Mouse (Mus musculus) embryonic facial prominence, embryonic 15.5 days (tissue): Measurements from ENCODE around the gene Ghrhr. TPM values are rescaled to one million over a fixed set of nuclear protein-coding genes. Genes with fewer than 3 reads are reported as not detected.
A peak's percentile ranks its signal among the peaks of the same experiment; 100 is the strongest.

Experiments used
- ATAC-seq: fragments of 200-750 bp; cut with Nextera tagmentation; 2 replicates; pipeline ENCODE4 v1.8.0; 2017; ENCODE audit warnings: low read depth, moderate TSS enrichment; ENCODE audit not compliant: insufficient number of reproducible peaks, low FRiP score, low TSS enrichment
- H3K27ac ChIP-seq: fragments of 300-500 bp; sonication (generic); replicated peaks from 2 replicates; pipeline ENCODE4 v1.5.1; 2015; ENCODE audit warnings: mild to moderate bottlenecking, inconsistent platforms
- H3K27me3 ChIP-seq: fragments of 300-500 bp; sonication (generic); 2 replicates; pipeline ENCODE4 v1.6.1; 2015; ENCODE audit warnings: inconsistent platforms
- H3K36me3 ChIP-seq: fragments of 300-500 bp; sonication (generic); 2 replicates; pipeline ENCODE4 v1.6.1; 2015; ENCODE audit warnings: mild to moderate bottlenecking, inconsistent platforms
- H3K4me1 ChIP-seq: fragments of 300-500 bp; sonication (generic); 2 replicates; pipeline ENCODE4 v1.6.1; 2015; ENCODE audit warnings: inconsistent platforms
- H3K4me2 ChIP-seq: fragments of 300-500 bp; sonication (generic); replicated peaks from 2 replicates; pipeline ENCODE4 v1.6.1; 2015; ENCODE audit warnings: mild to moderate bottlenecking, inconsistent platforms
- H3K4me3 ChIP-seq: fragments of 300-500 bp; sonication (generic); replicated peaks from 2 replicates; pipeline ENCODE4 v1.5.1; 2015; ENCODE audit warnings: mild to moderate bottlenecking, inconsistent platforms
- H3K9ac ChIP-seq: fragments of 300-500 bp; sonication (generic); 2 replicates; pipeline ENCODE4 v1.6.1; 2015; ENCODE audit warnings: inconsistent platforms
- H3K9me3 ChIP-seq: fragments of 300-500 bp; sonication (generic); replicated peaks from 2 replicates; pipeline ENCODE4 v1.6.1; 2016; ENCODE audit warnings: inconsistent platforms
- WGBS: fragments of 180-500 bp; shearing (Covaris S2); methylation state at CpG from one replicate; pipeline ENCODE4 v1.1.7; 2015; 5-methylcytosine and 5-hydroxymethylcytosine counted together
- polyA plus RNA-seq: library from polyadenylated mRNA; unstranded; fragments of >200 nt; fragmentation: Nextera tagmentation; extraction: Ambion mirVana; gene quantifications from 2 replicates; pipeline ENCODE4 v1.2.1, GENCODE M21; 2015

Ghrhr gene
- polyA plus RNA-seq: not detected in 2 replicates

GRCm38 (mm10) chr6:55376076-55376475 lies at the start of gene Ghrhr:
Gene Ghrhr, plus strand, starts transcription at chr6:55376295.
- no peak for ATAC-seq
- H3K27ac ChIP-seq: no peak within 1 kb of the TSS
- H3K9me3 ChIP-seq: no peaks in the 10 kb centered on the region
- no peaks in the 10 kb centered on the region for H3K36me3 ChIP-seq
- 70% methylated on average over 6 of the region's 6 CpGs for WGBS
- peaks cover 4% of the 10 kb centered on the region; the same call in 1 of the 2 replicates for H3K4me1 ChIP-seq
- no peak within 1 kb of the TSS for H3K4me3 ChIP-seq
- no peak within 1 kb of the TSS for H3K4me2 ChIP-seq
- H3K27me3 ChIP-seq: no peaks in the 10 kb centered on the region
- no peak within 1 kb of the TSS for H3K9ac ChIP-seq

DNA sequence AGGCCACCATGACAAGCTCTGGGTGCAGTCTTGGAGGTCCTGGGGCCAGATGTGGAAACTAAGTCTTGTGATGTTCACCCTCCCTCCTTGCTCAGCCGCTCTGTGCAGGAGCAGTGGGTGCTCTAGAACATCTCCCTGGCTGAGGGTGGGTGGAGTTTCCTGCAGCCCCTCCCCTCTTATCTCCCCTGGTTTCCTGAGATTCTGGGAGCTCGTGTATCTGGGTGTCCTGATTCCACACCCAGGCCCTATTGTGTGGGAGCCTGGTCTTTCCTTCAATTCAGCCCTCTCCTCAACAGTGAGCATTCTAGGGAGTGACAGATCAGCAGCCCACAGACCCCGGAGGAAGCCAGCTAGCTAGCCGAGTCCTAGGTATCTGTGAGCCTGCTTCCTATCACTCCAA lies 49.8 kb upstream of the Ghrhr start:
- WGBS: 73% methylated on average over 4 of the region's 4 CpGs
- H3K36me3 ChIP-seq: no peaks in the 10 kb centered on the region
- no peak overlapping the region for H3K9ac ChIP-seq
- H3K4me1 ChIP-seq: peaks cover 8% of the 10 kb centered on the region
- H3K27me3 ChIP-seq: no peaks in the 10 kb centered on the region
- H3K4me2 ChIP-seq: no peak overlapping the region
- H3K4me3 ChIP-seq: no peak overlapping the region
- no peak for ATAC-seq
- no peaks in the 10 kb centered on the region for H3K9me3 ChIP-seq
- H3K27ac ChIP-seq: no peak overlapping the region

- Histone ChIP-seq H3K4me1 (peaks cover 19% of the 10 kb centered on the region), H3K36me3 (no peaks in the 10 kb centered on the region), H3K27me3 (no peaks in the 10 kb centered on the region), H3K9ac (no peak overlapping the region), H3K27ac (no peak overlapping the region), H3K4me2 (no peak overlapping the region), H3K4me3 (no peak overlapping the region), H3K9me3 (no peaks in the 10 kb centered on the region)
- 76% methylated on average over 13 of the region's 13 CpGs for WGBS
- ATAC-seq: no peak
These were observed 48.8 kb upstream of the Ghrhr start for GRCm38 (mm10) chr6:55327326-55327725.

DNA sequence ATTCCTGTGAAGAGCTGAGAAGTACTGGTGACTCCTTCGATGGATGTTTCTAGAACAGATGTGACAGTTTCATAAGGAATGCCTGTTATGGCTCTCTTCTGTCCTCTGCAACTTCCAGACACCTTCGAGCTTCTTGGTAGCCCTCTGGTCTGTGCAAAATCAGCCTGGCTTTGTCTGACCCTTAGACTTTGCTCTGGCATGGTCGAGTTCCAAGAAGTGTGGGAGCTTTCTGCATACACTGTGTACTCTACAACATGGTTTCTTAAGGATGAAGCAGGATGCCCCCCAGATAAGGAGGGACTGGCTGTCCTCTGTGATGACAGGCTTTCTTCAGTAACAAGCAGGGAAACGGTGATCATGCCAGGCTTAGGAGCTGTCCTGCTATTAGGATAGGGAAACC lies 47.9 kb upstream of the Ghrhr start:
- no peak overlapping the region for H3K4me3 ChIP-seq
- H3K4me2 ChIP-seq: no peak overlapping the region
- H3K36me3 ChIP-seq: no peaks in the 10 kb centered on the region
- no peaks in the 10 kb centered on the region for H3K27me3 ChIP-seq
- peaks cover 27% of the 10 kb centered on the region for H3K4me1 ChIP-seq
- ATAC-seq: no peak
- no peak overlapping the region for H3K9ac ChIP-seq
- H3K9me3 ChIP-seq: no peaks in the 10 kb centered on the region
- 72% methylated on average over 4 of the region's 4 CpGs for WGBS
- no peak overlapping the region for H3K27ac ChIP-seq

- Histone ChIP-seq H3K4me1 (peaks cover 43% of the 10 kb centered on the region), H3K4me3 (no peak overlapping the region), H3K4me2 (no peak overlapping the region), H3K27ac (no peak overlapping the region; the same call in 1 of the 2 replicates), H3K9ac (no peak overlapping the region), H3K36me3 (no peaks in the 10 kb centered on the region), H3K9me3 (no peaks in the 10 kb centered on the region), H3K27me3 (no peaks in the 10 kb centered on the region)
- 44% methylated on average over 6 of the region's 6 CpGs for WGBS
- no peak for ATAC-seq
These were observed 44.8 kb upstream of the Ghrhr start for GRCm38 (mm10) chr6:55331315-55331714.

GRCm38 (mm10) chr6:55332100-55332772 lies 43.9 kb upstream of the Ghrhr start:
- 27% methylated on average over 5 of the region's 5 CpGs for WGBS
- H3K27me3 ChIP-seq: no peaks in the 10 kb centered on the region
- H3K9ac ChIP-seq: no peak overlapping the region
- H3K4me1 ChIP-seq: peaks cover 51% of the 10 kb centered on the region
- H3K4me2 ChIP-seq: no peak overlapping the region; the same call in 1 of the 2 replicates
- 0 out of 2 replicates have a peak, but pooled peaks have one; percentile 1 for ATAC-seq
- no peaks in the 10 kb centered on the region for H3K9me3 ChIP-seq
- peak overlapping the region; percentile 81 for H3K27ac ChIP-seq
- H3K4me3 ChIP-seq: no peak overlapping the region
- H3K36me3 ChIP-seq: no peaks in the 10 kb centered on the region

DNA sequence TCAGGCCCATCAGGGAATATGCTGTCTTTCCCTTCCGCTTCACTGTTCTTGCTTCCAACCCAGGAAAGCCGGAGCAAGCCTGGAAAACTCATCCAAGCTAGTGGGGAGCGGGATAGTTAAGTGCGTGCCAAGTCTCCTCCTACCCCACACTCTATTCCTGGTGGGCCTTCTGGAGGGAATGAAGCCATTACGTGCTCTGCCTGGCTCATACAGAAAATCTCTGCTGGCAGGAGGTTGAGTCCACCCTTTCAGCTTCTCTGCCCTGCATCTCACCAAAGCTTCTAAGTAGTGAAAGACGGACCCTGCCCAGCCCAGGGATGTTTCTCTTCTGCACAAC lies 43.4 kb upstream of the Ghrhr start:
- no peak overlapping the region for H3K9ac ChIP-seq
- no peaks in the 10 kb centered on the region for H3K27me3 ChIP-seq
- H3K36me3 ChIP-seq: no peaks in the 10 kb centered on the region
- peak; percentile 60 for ATAC-seq
- H3K27ac ChIP-seq: peak overlapping the region; percentile 81
- H3K9me3 ChIP-seq: no peaks in the 10 kb centered on the region
- peaks cover 51% of the 10 kb centered on the region for H3K4me1 ChIP-seq
- 44% methylated on average over 6 of the region's 6 CpGs for WGBS
- H3K4me2 ChIP-seq: no peak overlapping the region; the same call in 1 of the 2 replicates
- H3K4me3 ChIP-seq: no peak overlapping the region

- 8% methylated on average over 12 of the region's 12 CpGs for WGBS
- Histone ChIP-seq H3K27ac (peak within 1 kb of the TSS; percentile 69), H3K4me3 (peak within 1 kb of the TSS; percentile 37), H3K9me3 (no peaks in the 10 kb centered on the region), H3K36me3 (no peaks in the 10 kb centered on the region), H3K9ac (no peak within 1 kb of the TSS), H3K4me1 (peaks cover 71% of the 10 kb centered on the region), H3K27me3 (no peaks in the 10 kb centered on the region), H3K4me2 (peak within 1 kb of the TSS; percentile 42)
- peak; percentile 89 for ATAC-seq
These were observed 40.0 kb upstream of the Ghrhr start, which contains the start of gene Aqp1 for GRCm38 (mm10) chr6:55335989-55336514. Gene Aqp1, plus strand, starts transcription at chr6:55336432.

- no peaks in the 10 kb centered on the region for H3K9me3 ChIP-seq
- peaks cover 69% of the 10 kb centered on the region for H3K4me1 ChIP-seq
- no peaks in the 10 kb centered on the region for H3K27me3 ChIP-seq
- peak overlapping the region; percentile 37 for H3K4me3 ChIP-seq
- ATAC-seq: no peak
- H3K9ac ChIP-seq: no peak overlapping the region
- 71% methylated on average over 5 of the region's 5 CpGs for WGBS
- H3K27ac ChIP-seq: 0 out of 2 replicates have a peak overlapping the region, but pooled peaks have one; percentile 59
- peak overlapping the region; percentile 42 for H3K4me2 ChIP-seq
- no peaks in the 10 kb centered on the region for H3K36me3 ChIP-seq
These were observed 38.9 kb upstream of the Ghrhr start for GRCm38 (mm10) chr6:55337242-55337641.

DNA sequence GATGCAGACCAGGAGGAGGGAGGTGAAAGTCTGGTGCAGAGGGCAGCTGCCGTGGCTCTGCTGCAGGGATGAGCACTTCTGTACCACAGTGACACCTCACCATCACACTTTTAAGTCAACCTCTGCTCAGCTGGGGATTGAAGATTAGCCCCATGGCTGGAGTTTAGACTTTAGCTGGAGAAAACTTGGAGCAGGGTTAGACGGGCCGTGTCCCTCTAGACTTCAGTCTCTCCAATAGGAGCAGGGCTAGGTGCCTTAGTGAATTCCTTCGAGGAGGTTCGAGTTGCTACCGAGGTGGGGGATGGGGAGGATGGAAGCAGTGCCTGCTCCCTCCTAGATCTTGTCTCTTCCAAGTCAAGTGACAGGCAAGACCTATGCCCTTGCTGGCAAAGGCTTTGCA lies 38.0 kb upstream of the Ghrhr start:
- H3K4me1 ChIP-seq: peaks cover 68% of the 10 kb centered on the region
- H3K36me3 ChIP-seq: no peaks in the 10 kb centered on the region
- peak overlapping the region; percentile 37 for H3K4me3 ChIP-seq
- ATAC-seq: no peak
- peak overlapping the region; percentile 42 for H3K4me2 ChIP-seq
- H3K9ac ChIP-seq: no peak overlapping the region
- no peaks in the 10 kb centered on the region for H3K27me3 ChIP-seq
- no peak overlapping the region for H3K27ac ChIP-seq
- WGBS: 40% methylated on average over 6 of the region's 6 CpGs
- H3K9me3 ChIP-seq: no peaks in the 10 kb centered on the region

DNA sequence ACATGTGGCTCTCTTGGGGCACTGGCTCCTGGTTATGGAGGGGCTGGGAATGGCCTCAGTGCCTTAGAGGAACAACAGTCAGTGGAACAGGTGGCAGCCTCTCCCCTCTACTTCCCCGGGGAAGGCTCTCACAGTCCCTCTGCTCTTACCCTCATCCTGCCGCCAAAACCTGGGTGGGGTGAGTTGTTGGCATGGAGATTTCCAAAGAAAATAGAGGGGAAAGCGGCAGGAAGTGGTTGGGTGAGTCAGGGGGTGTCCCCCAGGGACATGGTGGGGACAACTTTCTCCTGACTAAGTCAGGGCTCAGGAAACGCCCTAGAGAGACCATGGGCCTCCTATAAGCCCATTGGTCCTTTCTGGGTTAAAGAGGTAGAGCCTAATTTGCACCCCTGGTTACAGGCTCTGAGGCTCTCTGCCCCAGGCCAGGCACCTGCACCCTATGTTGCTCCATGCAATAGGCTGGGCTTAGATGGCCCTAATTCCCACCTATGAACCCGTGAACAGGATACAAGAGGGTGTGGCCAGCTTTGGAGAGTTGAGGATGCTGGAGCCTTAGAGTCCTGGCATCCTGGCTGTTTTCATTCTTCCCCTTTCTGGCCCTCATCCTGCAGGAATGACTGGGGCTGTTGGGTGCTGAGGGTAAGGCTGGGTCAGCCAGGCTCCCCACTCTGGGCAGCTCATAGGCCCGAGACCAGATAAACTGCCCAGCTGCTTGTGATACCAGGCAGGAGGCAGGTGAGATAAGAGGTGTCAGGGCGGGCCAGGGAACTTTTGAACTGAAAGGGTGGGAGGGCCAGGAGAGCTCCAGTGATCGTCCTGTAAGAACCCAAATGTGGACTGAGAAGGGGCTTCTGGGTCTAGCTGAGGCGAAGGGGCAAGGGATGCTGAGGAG lies 36.9 kb upstream of the Ghrhr start:
- Histone ChIP-seq H3K4me1 (peaks cover 59% of the 10 kb centered on the region), H3K27ac (no peak overlapping the region), H3K27me3 (no peaks in the 10 kb centered on the region), H3K9me3 (no peaks in the 10 kb centered on the region), H3K9ac (0 out of 2 replicates have a peak overlapping the region, but pooled peaks have one; percentile 4), H3K36me3 (no peaks in the 10 kb centered on the region), H3K4me3 (peak overlapping the region; percentile 37), H3K4me2 (peak overlapping the region; percentile 42)
- ATAC-seq: no peak
- 69% methylated on average over 9 of the region's 9 CpGs for WGBS
